14 mouse cellular contexts compared by ENCODE assay signal in the genomic region with DNA sequence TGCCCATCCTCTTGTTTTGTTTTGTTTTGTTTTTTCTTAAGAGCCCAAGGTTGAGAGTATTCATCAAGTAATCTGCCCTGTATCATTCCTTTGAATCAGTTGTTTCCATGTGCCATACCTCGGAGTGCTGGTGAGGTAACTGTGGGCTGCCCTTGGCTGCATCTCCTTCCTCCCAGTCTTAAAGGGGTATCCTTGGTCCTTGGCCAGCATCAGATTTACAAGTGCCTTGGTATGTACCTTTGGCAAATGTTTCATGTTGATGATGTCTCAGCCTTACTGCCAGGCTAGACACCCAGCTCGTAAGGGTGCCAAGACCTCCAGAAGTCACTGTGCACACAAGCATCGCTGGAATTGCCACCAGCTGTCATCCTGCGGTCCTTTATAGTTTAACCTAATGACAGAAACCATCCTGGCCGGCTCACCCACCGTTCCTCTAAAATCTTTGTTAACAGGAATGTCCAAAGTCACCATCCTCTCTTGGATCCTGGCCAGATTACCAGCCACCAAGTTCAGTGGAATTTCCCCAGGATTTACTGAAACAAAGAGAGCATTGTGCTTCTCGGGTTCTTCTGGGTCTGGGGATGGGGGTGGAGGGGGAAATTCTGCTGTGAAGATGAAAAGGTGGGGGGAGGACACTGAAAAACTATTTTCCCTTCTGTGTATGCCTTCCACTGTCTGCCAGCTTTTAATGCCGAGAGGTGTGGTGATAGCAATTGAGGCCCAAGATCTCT.
A peak's percentile ranks its signal among the peaks of the same experiment; 100 is the strongest.
DNase-seq lines count a peak whose midpoint lies in the region; ATAC-seq and TF ChIP-seq lines count a peak whose summit lies in the region.
"Had no signal": no experiment of that assay in that cellular context is flagged by ENCODE, and none has a peak within 500 bp of the region (broad histone marks: within the 10 kb centered on the region; RNA-seq: fewer than 3 reads in every experiment).

No protein-coding gene starts in this region.

- H3K9ac ChIP-seq in forebrain, embryonic 12.5 days, result no peak overlapping the region
- H3K9ac ChIP-seq in forebrain, embryonic 15.5 days (replicated peaks), result no peak overlapping the region
- H3K9ac ChIP-seq: limb, embryonic 15.5 days; midbrain, embryonic 12.5 days had no signal

- DNase-seq in left cerebral cortex, postnatal 4 days, result peak; percentile 11
- no peak for DNase-seq in left cerebral cortex, postnatal 10 days (ENCODE audit: extremely low spot score in 1 of 2, low spot score in 2 of 2)
- DNase-seq in Patski (ENCODE audit: low read depth, low spot score), result peak; percentile 99
- DNase-seq in limb, embryonic 10.5 days (ENCODE audit: low spot score), result no peak
- no peak for DNase-seq in adrenal gland, postnatal 25 days
- DNase-seq: cerebellum, adult 8-10 months; heart, adult 18-20 months; kidney, postnatal 25 days; right cerebral cortex, postnatal 14 days; thymus, adult 18-20 months had no signal

- no peak for ATAC-seq in forebrain, embryonic 12.5 days (ENCODE audit: low FRiP score)
- ATAC-seq in forebrain, embryonic 15.5 days (replicated peaks), result no peak
- peak; percentile 77 for ATAC-seq in Patski

- POLR2A ChIA-PET in Patski (lab: Charles Lee), result no interaction called here

- 0 out of 2 replicates have a peak overlapping the region, but pooled peaks have one; percentile 8 for H3K27ac ChIP-seq in forebrain, embryonic 12.5 days
- no peak overlapping the region for H3K27ac ChIP-seq in forebrain, embryonic 15.5 days (replicated peaks)
- H3K27ac ChIP-seq in limb, embryonic 10.5 days, result 0 out of 2 replicates have a peak overlapping the region, but pooled peaks have one; percentile 19
- H3K27ac ChIP-seq: limb, embryonic 15.5 days; midbrain, embryonic 12.5 days had no signal

- peaks cover 8% of the 10 kb centered on the region; the same call in 1 of the 2 replicates for H3K4me1 ChIP-seq in forebrain, embryonic 12.5 days
- H3K4me1 ChIP-seq in forebrain, embryonic 15.5 days, result peaks cover 7% of the 10 kb centered on the region; the same call in 1 of the 2 replicates
- H3K4me1 ChIP-seq in limb, embryonic 10.5 days, result peaks cover 14% of the 10 kb centered on the region

- H3K27me3 ChIP-seq in forebrain, embryonic 12.5 days, result no peaks in the 10 kb centered on the region
- no peaks in the 10 kb centered on the region for H3K27me3 ChIP-seq in forebrain, embryonic 15.5 days
- no peaks in the 10 kb centered on the region for H3K27me3 ChIP-seq in Patski
- no peaks in the 10 kb centered on the region for H3K27me3 ChIP-seq in limb, embryonic 10.5 days (ENCODE audit: low read depth, poor library complexity, severe bottlenecking)
- H3K27me3 ChIP-seq: limb, embryonic 15.5 days; midbrain, embryonic 12.5 days had no signal

- WGBS in forebrain, embryonic 12.5 days, result 52% methylated on average over 8 of the region's 8 CpGs
- 20% methylated on average over 8 of the region's 8 CpGs for WGBS in forebrain, embryonic 15.5 days
- WGBS in limb, embryonic 10.5 days, result 81% methylated on average over 8 of the region's 8 CpGs

- no peak for TF ChIP-seq CTCF in Patski (IDR thresholded peaks at IDR 0.05)

- no peak overlapping the region for H3K4me2 ChIP-seq in forebrain, embryonic 12.5 days
- no peak overlapping the region for H3K4me2 ChIP-seq in forebrain, embryonic 15.5 days (replicated peaks)
- H3K4me2 ChIP-seq: midbrain, embryonic 12.5 days had no signal

- no peaks in the 10 kb centered on the region for H3K36me3 ChIP-seq in forebrain, embryonic 12.5 days (replicated peaks)
- no peaks in the 10 kb centered on the region for H3K36me3 ChIP-seq in forebrain, embryonic 15.5 days
- H3K36me3 ChIP-seq in limb, embryonic 10.5 days, result no peaks in the 10 kb centered on the region
- H3K36me3 ChIP-seq: limb, embryonic 15.5 days; midbrain, embryonic 12.5 days had no signal

- H3K4me3 ChIP-seq in forebrain, embryonic 12.5 days (replicated peaks), result no peak overlapping the region
- no peak overlapping the region for H3K4me3 ChIP-seq in forebrain, embryonic 15.5 days
- H3K4me3 ChIP-seq in limb, embryonic 10.5 days, result no peak overlapping the region
- H3K4me3 ChIP-seq: limb, embryonic 15.5 days; midbrain, embryonic 12.5 days had no signal

- intact Hi-C loops in left cerebral cortex, postnatal 4 days (cut with DNase I), result no loop called here
- intact Hi-C loops in left cerebral cortex, postnatal 10 days (cut with DNase I), result no loop called here

- in situ Hi-C loops in Patski (cut with MboI; ENCODE audit: low pct_unique_long_range_greater_than_20kb), result no loop called here

- CTCF ChIA-PET in Patski (lab: Charles Lee), result interaction anchor here (0.9 to 1.1 kb wide), 2 partner anchors 9 to 12 kb away, joined by 3 read pairs; no protein-coding TSS in a partner anchor

- no peaks in the 10 kb centered on the region; the same call in 1 of the 2 replicates for H3K9me3 ChIP-seq in forebrain, embryonic 12.5 days
- H3K9me3 ChIP-seq in forebrain, embryonic 15.5 days, result no peaks in the 10 kb centered on the region
- H3K9me3 ChIP-seq in limb, embryonic 10.5 days (replicated peaks), result no peaks in the 10 kb centered on the region
- H3K9me3 ChIP-seq: limb, embryonic 15.5 days had no signal

Comparison
In these comparisons a context has a peak if more than half of its experiments do, and no peak if none do; other contexts are left out.
1. DNase-seq: peak in left cerebral cortex, postnatal 4 days (single experiment) and Patski (single experiment); none in left cerebral cortex, postnatal 10 days (0 of 2), limb, embryonic 10.5 days (single experiment) and adrenal gland, postnatal 25 days (single experiment).